In genomic region chr1:133162981-133163380, GRCm38 (mm10) we compare ENCODE assay signal across 13 mouse cellular contexts. TPM values are rescaled to one million over a fixed set of nuclear protein-coding genes. Genes with fewer than 3 reads are reported as not detected.
DNase-seq lines count a peak whose midpoint lies in the region; ATAC-seq and TF ChIP-seq lines count a peak whose summit lies in the region.
"Had no signal": no experiment of that assay in that cellular context is flagged by ENCODE, and none has a peak within 500 bp of the region (broad histone marks: within the 10 kb centered on the region; RNA-seq: fewer than 3 reads in every experiment).

No protein-coding gene starts in this region.

- no peak for TF ChIP-seq CTCF in midbrain, postnatal 0 days (IDR thresholded peaks at IDR 0.05)

- 60% methylated on average over 8 of the region's 8 CpGs for WGBS in hindbrain, embryonic 10.5 days
- WGBS in hindbrain, embryonic 12.5 days = 63% methylated on average over 8 of the region's 8 CpGs
- 61% methylated on average over 8 of the region's 8 CpGs for WGBS in midbrain, embryonic 15.5 days
- 60% methylated on average over 8 of the region's 8 CpGs for WGBS in midbrain, postnatal 0 days
- WGBS in limb, embryonic 14.5 days = 41% methylated on average over 8 of the region's 8 CpGs

- H3K9me3 ChIP-seq in hindbrain, embryonic 10.5 days = no peaks in the 10 kb centered on the region
- no peaks in the 10 kb centered on the region for H3K9me3 ChIP-seq in hindbrain, embryonic 12.5 days (replicated peaks)
- no peaks in the 10 kb centered on the region for H3K9me3 ChIP-seq in midbrain, embryonic 15.5 days
- H3K9me3 ChIP-seq in midbrain, postnatal 0 days (ENCODE audit: low read length) = no peaks in the 10 kb centered on the region
- H3K9me3 ChIP-seq in limb, embryonic 14.5 days (ENCODE audit: control insufficient read depth, low read length) = no peaks in the 10 kb centered on the region
- H3K9me3 ChIP-seq: heart, embryonic 10.5 days; lung, embryonic 15.5 days had no signal

- H3K36me3 ChIP-seq in hindbrain, embryonic 10.5 days = no peaks in the 10 kb centered on the region
- no peaks in the 10 kb centered on the region for H3K36me3 ChIP-seq in hindbrain, embryonic 12.5 days
- H3K36me3 ChIP-seq in midbrain, embryonic 15.5 days (replicated peaks) = no peaks in the 10 kb centered on the region
- no peaks in the 10 kb centered on the region for H3K36me3 ChIP-seq in midbrain, postnatal 0 days (ENCODE audit: insufficient read depth, low read length)
- H3K36me3 ChIP-seq in limb, embryonic 14.5 days (ENCODE audit: control insufficient read depth, insufficient read depth, low read length) = no peaks in the 10 kb centered on the region
- H3K36me3 ChIP-seq: heart, embryonic 10.5 days; lung, embryonic 15.5 days had no signal

- H3K4me3 ChIP-seq in hindbrain, embryonic 10.5 days = peak overlapping the region; percentile 64
- no peak overlapping the region for H3K4me3 ChIP-seq in hindbrain, embryonic 12.5 days
- no peak overlapping the region for H3K4me3 ChIP-seq in midbrain, embryonic 15.5 days
- no peak overlapping the region for H3K4me3 ChIP-seq in midbrain, postnatal 0 days (ENCODE audit: low read depth, low read length)
- H3K4me3 ChIP-seq in limb, embryonic 14.5 days (replicated peaks; ENCODE audit: low read length) = no peak overlapping the region
- H3K4me3 ChIP-seq: myocyte had no signal

- no peak for ATAC-seq in hindbrain, embryonic 12.5 days (ENCODE audit: low FRiP score)
- ATAC-seq in midbrain, embryonic 15.5 days (replicated peaks) = no peak
- no peak for ATAC-seq in midbrain, postnatal 0 days (ENCODE audit: low FRiP score)
- ATAC-seq in limb, embryonic 14.5 days (ENCODE audit: low FRiP score, low read depth) = no peak

- peaks cover 93% of the 10 kb centered on the region for H3K27me3 ChIP-seq in hindbrain, embryonic 10.5 days (ENCODE audit: insufficient read depth, poor library complexity, severe bottlenecking)
- H3K27me3 ChIP-seq in hindbrain, embryonic 12.5 days = peaks cover 66% of the 10 kb centered on the region
- H3K27me3 ChIP-seq in midbrain, embryonic 15.5 days (replicated peaks) = peaks cover 22% of the 10 kb centered on the region
- peaks cover 15% of the 10 kb centered on the region for H3K27me3 ChIP-seq in midbrain, postnatal 0 days (ENCODE audit: insufficient read depth, low read length)
- H3K27me3 ChIP-seq in limb, embryonic 14.5 days (ENCODE audit: control insufficient read depth, insufficient read depth, low read length) = peaks cover 48% of the 10 kb centered on the region

- no peak for TF ChIP-seq POLR2A in limb, embryonic 14.5 days (IDR thresholded peaks at IDR 0.05; ENCODE audit: borderline replicate concordance, extremely low read depth, insufficient read depth, insufficient read length)

- no peak overlapping the region for H3K27ac ChIP-seq in hindbrain, embryonic 10.5 days
- no peak overlapping the region for H3K27ac ChIP-seq in hindbrain, embryonic 12.5 days
- no peak overlapping the region for H3K27ac ChIP-seq in midbrain, embryonic 15.5 days
- H3K27ac ChIP-seq in midbrain, postnatal 0 days (ENCODE audit: low read depth, low read length) = no peak overlapping the region
- H3K27ac ChIP-seq in limb, embryonic 14.5 days (replicated peaks; ENCODE audit: low read depth, low read length) = no peak overlapping the region
- H3K27ac ChIP-seq: left cerebral cortex, adult 2 months; lung, embryonic 15.5 days had no signal

- H3K4me2 ChIP-seq in hindbrain, embryonic 12.5 days (replicated peaks) = no peak overlapping the region
- peak overlapping the region; percentile 99; the same call in 1 of the 2 replicates for H3K4me2 ChIP-seq in midbrain, embryonic 15.5 days
- no peak overlapping the region for H3K4me2 ChIP-seq in midbrain, postnatal 0 days (ENCODE audit: low read depth, low read length, poor library complexity, severe bottlenecking)
- 0 out of 2 replicates have a peak overlapping the region, but pooled peaks have one; percentile 97 for H3K4me2 ChIP-seq in limb, embryonic 14.5 days (replicated peaks; ENCODE audit: low read depth, low read length, severe bottlenecking)

- H3K9ac ChIP-seq in hindbrain, embryonic 12.5 days = no peak overlapping the region
- H3K9ac ChIP-seq in midbrain, embryonic 15.5 days = no peak overlapping the region
- no peak overlapping the region for H3K9ac ChIP-seq in midbrain, postnatal 0 days (replicated peaks; ENCODE audit: low read length, poor library complexity, severe bottlenecking)
- H3K9ac ChIP-seq in limb, embryonic 14.5 days (ENCODE audit: low read depth, low read length, severe bottlenecking) = no peak overlapping the region

- peak; percentile 13 for DNase-seq in hindbrain, embryonic 10.5 days (ENCODE audit: low spot score)
- DNase-seq in midbrain, postnatal 0 days (ENCODE audit: low spot score) = no peak
- DNase-seq in limb, embryonic 14.5 days (ENCODE audit: low spot score) = no peak
- DNase-seq in cerebellum, adult 11 months = no peak
- no peak for DNase-seq in embryo, embryonic 10 days (ENCODE audit: low spot score)
- DNase-seq: cerebellum, adult 18-20 months; gastrocnemius, postnatal 14 days had no signal

- peaks cover 24% of the 10 kb centered on the region for H3K4me1 ChIP-seq in hindbrain, embryonic 10.5 days (replicated peaks)
- peaks cover 17% of the 10 kb centered on the region for H3K4me1 ChIP-seq in hindbrain, embryonic 12.5 days
- peaks cover 23% of the 10 kb centered on the region for H3K4me1 ChIP-seq in midbrain, embryonic 15.5 days
- 0 out of 2 replicates have a peak, but pooled peaks cover 4% of the 10 kb centered on the region for H3K4me1 ChIP-seq in midbrain, postnatal 0 days (ENCODE audit: insufficient read depth, low read length)
- H3K4me1 ChIP-seq in limb, embryonic 14.5 days (ENCODE audit: control insufficient read depth, insufficient read depth, low read length) = 0 out of 2 replicates have a peak, but pooled peaks cover 10% of the 10 kb centered on the region

RNA-seq across cellular contexts. Expression of gene Plekha6, which starts 1.0 kb away (rescaled TPM):
- 8.8 and 17.4 TPM in 2 replicates for polyA plus RNA-seq in hindbrain, embryonic 10.5 days (2016; fragmentation: Nextera tagmentation; extraction: Ambion mirVana)
- 25.8 and 29.1 TPM in 2 replicates for polyA plus RNA-seq in hindbrain, embryonic 12.5 days (2016; fragmentation: Nextera tagmentation; extraction: Ambion mirVana)
- polyA plus RNA-seq in midbrain, embryonic 15.5 days (2015; fragmentation: Nextera tagmentation; extraction: Ambion mirVana) = 21.4 and 23.4 TPM in 2 replicates
- total RNA-seq in midbrain, postnatal 0 days (2014; rRNA removed) = 49.3 and 52.2 TPM in 2 replicates
- polyA plus RNA-seq in midbrain, postnatal 0 days (2015; fragmentation: Nextera tagmentation; extraction: Ambion mirVana) = 9.4 and 11.9 TPM in 2 replicates
- 6.6 and 6.9 TPM in 2 replicates for polyA plus RNA-seq in limb, embryonic 14.5 days (2012; rRNA removed)
- 4.0 and 4.2 TPM in 2 replicates for polyA plus RNA-seq in limb, embryonic 14.5 days (2014; fragmentation: Nextera tagmentation; extraction: Ambion mirVana)

RNA-seq across cellular contexts. Expression of gene Ppp1r15b, which starts 32.0 kb away (rescaled TPM):
- 46.2 and 54.6 TPM in 2 replicates for polyA plus RNA-seq in hindbrain, embryonic 10.5 days (2016; fragmentation: Nextera tagmentation; extraction: Ambion mirVana)
- polyA plus RNA-seq in hindbrain, embryonic 12.5 days (2016; fragmentation: Nextera tagmentation; extraction: Ambion mirVana) = 49.1 and 53.4 TPM in 2 replicates
- 29.2 and 30.1 TPM in 2 replicates for polyA plus RNA-seq in midbrain, embryonic 15.5 days (2015; fragmentation: Nextera tagmentation; extraction: Ambion mirVana)
- total RNA-seq in midbrain, postnatal 0 days (2014; rRNA removed) = 42.3 and 45.3 TPM in 2 replicates
- 16.9 and 17.5 TPM in 2 replicates for polyA plus RNA-seq in midbrain, postnatal 0 days (2015; fragmentation: Nextera tagmentation; extraction: Ambion mirVana)
- polyA plus RNA-seq in limb, embryonic 14.5 days (2012; rRNA removed) = 29.9 and 31.0 TPM in 2 replicates
- 38.5 and 40.0 TPM in 2 replicates for polyA plus RNA-seq in limb, embryonic 14.5 days (2014; fragmentation: Nextera tagmentation; extraction: Ambion mirVana)

Comparison
In these comparisons a context has a peak if more than half of its experiments do, and no peak if none do; other contexts are left out.
1. H3K4me2 ChIP-seq: peak in midbrain, embryonic 15.5 days (single experiment) and limb, embryonic 14.5 days (single experiment); none in hindbrain, embryonic 12.5 days (single experiment) and midbrain, postnatal 0 days (single experiment).